Mouse (Mus musculus) limb, embryonic 12.5 days (tissue): Measurements from ENCODE around the gene Npdc1. TPM values are rescaled to one million over a fixed set of nuclear protein-coding genes. Genes with fewer than 3 reads are reported as not detected.

Source experiments
- ATAC-seq: fragments of 200-750 bp; cut with Nextera tagmentation; 2 replicates; pipeline ENCODE4 v1.8.0; 2017; ENCODE audit warnings: low read depth, moderate TSS enrichment; ENCODE audit not compliant: insufficient number of reproducible peaks, insufficient read depth, low FRiP score, low TSS enrichment
- H3K27ac ChIP-seq: fragments of 300-500 bp; sonication (generic); 2 replicates; pipeline ENCODE4 v1.5.1; 2016; ENCODE audit warnings: mild to moderate bottlenecking, moderate library complexity
- H3K27me3 ChIP-seq: fragments of 300-500 bp; sonication (generic); 2 replicates; pipeline ENCODE4 v1.6.1; 2016; ENCODE audit warnings: mild to moderate bottlenecking, moderate library complexity
- H3K36me3 ChIP-seq: fragments of 300-500 bp; sonication (generic); 2 replicates; pipeline ENCODE4 v1.6.1; 2016; ENCODE audit warnings: mild to moderate bottlenecking, moderate library complexity
- H3K4me1 ChIP-seq: fragments of 300-500 bp; sonication (generic); replicated peaks from 2 replicates; pipeline ENCODE4 v1.6.1; 2016
- H3K4me2 ChIP-seq: fragments of 300-500 bp; sonication (generic); 2 replicates; pipeline ENCODE4 v1.6.1; 2016; ENCODE audit warnings: mild to moderate bottlenecking, moderate library complexity
- H3K4me3 ChIP-seq: fragments of 300-500 bp; sonication (generic); replicated peaks from 2 replicates; pipeline ENCODE4 v1.5.1; 2016; ENCODE audit warnings: mild to moderate bottlenecking
- H3K9ac ChIP-seq: fragments of 300-500 bp; sonication (generic); replicated peaks from 2 replicates; pipeline ENCODE4 v1.6.1; 2016; ENCODE audit warnings: mild to moderate bottlenecking, moderate library complexity
- H3K9me3 ChIP-seq: fragments of 300-500 bp; sonication (generic); 2 replicates; pipeline ENCODE4 v1.6.1; 2016; ENCODE audit warnings: mild to moderate bottlenecking, moderate library complexity
- WGBS: fragments of 180-500 bp; shearing (Covaris S2); methylation state at CpG from one replicate; pipeline ENCODE4 v1.1.7; 2016; 5-methylcytosine and 5-hydroxymethylcytosine counted together
- microRNA-seq: library from miRNA; unstranded; fragments of <30 nt; microRNA quantifications from one replicate; pipeline ENCODE4, GENCODE M21; 2017
- polyA plus RNA-seq: library from polyadenylated mRNA; unstranded; fragments of >200 nt; fragmentation: Nextera tagmentation; extraction: Ambion mirVana; gene quantifications from 2 replicates; pipeline ENCODE4 v1.2.1, GENCODE M21; 2016

The Npdc1 gene
- polyA plus RNA-seq, 1 experiment from 2014 or later = 10.9 TPM

GRCm38 (mm10) chr2:25457022-25457896 is 58.1 kb downstream of the Npdc1 start:
- Histone ChIP-seq H3K9me3 (no peaks in the 10 kb centered on the region), H3K27me3 (no peaks in the 10 kb centered on the region), H3K4me2 (no peak overlapping the region), H3K4me3 (no peak overlapping the region), H3K27ac (no peak overlapping the region), H3K36me3 (peaks cover 11% of the 10 kb centered on the region), H3K4me1 (peaks cover 21% of the 10 kb centered on the region), H3K9ac (no peak overlapping the region; the same call in 1 of the 2 replicates)
- 81% methylated on average over 9 of the region's 9 CpGs for WGBS
- no peak for ATAC-seq

GRCm38 (mm10) chr2:25458911-25459310 is 59.8 kb downstream of the Npdc1 start:
- peaks cover 21% of the 10 kb centered on the region for H3K4me1 ChIP-seq
- no peak overlapping the region for H3K9ac ChIP-seq
- no peak overlapping the region for H3K4me3 ChIP-seq
- H3K9me3 ChIP-seq = no peaks in the 10 kb centered on the region
- WGBS = 80% methylated on average over 5 of the region's 5 CpGs
- no peak for ATAC-seq
- H3K4me2 ChIP-seq = no peak overlapping the region
- H3K27ac ChIP-seq = no peak overlapping the region
- H3K36me3 ChIP-seq = peaks cover 11% of the 10 kb centered on the region
- H3K27me3 ChIP-seq = no peaks in the 10 kb centered on the region

Small RNA genes lying within 50 kb of the gene (microRNA-seq; reads per million reads assigned to microRNA genes)
- gene Mir3087 = not detected

Other genes with a start within 250 kb of the Npdc1 start
- 20.6 and 23.1 TPM in 2 replicates for gene Nrarp, start 218.6 kb upstream of the Npdc1 start, polyA plus RNA-seq
- gene Tor4a, start 202.5 kb upstream of the Npdc1 start, polyA plus RNA-seq = 2.9 and 3.2 TPM in 2 replicates
- gene Nelfb, start 187.9 kb upstream of the Npdc1 start, polyA plus RNA-seq = 118 and 121 TPM in 2 replicates
- not detected in 2 replicates for gene Stpg3, start 184.7 kb upstream of the Npdc1 start, polyA plus RNA-seq
- gene Fam166a, start 180.6 kb upstream of the Npdc1 start, polyA plus RNA-seq = not detected in 2 replicates
- 481 and 489 TPM in 2 replicates for gene Tubb4b, start 174.6 kb upstream of the Npdc1 start, polyA plus RNA-seq
- not detected in 2 replicates for gene Slc34a3, start 165.0 kb upstream of the Npdc1 start, polyA plus RNA-seq
- gene Rnf224, start 162.6 kb upstream of the Npdc1 start, polyA plus RNA-seq = not detected in 2 replicates
- gene Rnf208, start 157.1 kb upstream of the Npdc1 start, polyA plus RNA-seq = 6.5 and 7.2 TPM in 2 replicates
- gene Cysrt1, start 156.9 kb upstream of the Npdc1 start, polyA plus RNA-seq = 0.26 TPM in 1 of 2 replicates, not detected in the other
- gene AL732309.1, start 152.5 kb upstream of the Npdc1 start, polyA plus RNA-seq = 5.5 and 5.7 TPM in 2 replicates
- gene Tmem203, start 143.9 kb upstream of the Npdc1 start, polyA plus RNA-seq = 20.5 and 20.7 TPM in 2 replicates
- 8.7 TPM in 2 replicates for gene Tprn, start 136.7 kb upstream of the Npdc1 start, polyA plus RNA-seq
- gene Ssna1, start 126.9 kb upstream of the Npdc1 start, polyA plus RNA-seq = 217 and 218 TPM in 2 replicates
- 141 and 151 TPM in 2 replicates for gene Anapc2, start 126.9 kb upstream of the Npdc1 start, polyA plus RNA-seq
- not detected in 2 replicates for gene Tmem210, start 111.2 kb upstream of the Npdc1 start, polyA plus RNA-seq
- gene Lrrc26, start 109.4 kb upstream of the Npdc1 start, polyA plus RNA-seq = not detected in 2 replicates
- gene Grin1, start 80.2 kb upstream of the Npdc1 start, polyA plus RNA-seq = 0.19 and 0.93 TPM in 2 replicates
- 57.2 and 58.9 TPM in 2 replicates for gene Man1b1, start 67.0 kb upstream of the Npdc1 start, polyA plus RNA-seq
- 19.7 and 21.8 TPM in 2 replicates for gene Dpp7, start 43.0 kb upstream of the Npdc1 start, polyA plus RNA-seq
- 7.2 and 7.8 TPM in 2 replicates for gene Uap1l1, start 33.7 kb upstream of the Npdc1 start, polyA plus RNA-seq
- 63.4 and 69.0 TPM in 2 replicates for gene Sapcd2, start 27.0 kb upstream of the Npdc1 start, polyA plus RNA-seq
- gene Entpd2, start 3.5 kb upstream of the Npdc1 start, polyA plus RNA-seq = 0.15 and 0.31 TPM in 2 replicates
- gene Fut7, start 23.9 kb downstream of the Npdc1 start, polyA plus RNA-seq = not detected in 2 replicates
- gene Abca2, start 29.4 kb downstream of the Npdc1 start, polyA plus RNA-seq = 3.5 and 5.3 TPM in 2 replicates
- gene Clic3, start 57.5 kb downstream of the Npdc1 start, polyA plus RNA-seq = 0.68 and 1.0 TPM in 2 replicates
- 23.2 and 23.6 TPM in 2 replicates for gene Paxx, start 61.7 kb downstream of the Npdc1 start, polyA plus RNA-seq
- gene Ptgds, start 70.7 kb downstream of the Npdc1 start, polyA plus RNA-seq = 0.35 and 0.50 TPM in 2 replicates
- gene Lcn12, start 94.6 kb downstream of the Npdc1 start, polyA plus RNA-seq = not detected in 2 replicates
- 68.4 and 76.8 TPM in 2 replicates for gene Fbxw5, start 101.4 kb downstream of the Npdc1 start, polyA plus RNA-seq
- 4.0 and 6.1 TPM in 2 replicates for gene C8g, start 102.4 kb downstream of the Npdc1 start, polyA plus RNA-seq
- gene Traf2, start 147.6 kb downstream of the Npdc1 start, polyA plus RNA-seq = 36.9 and 39.2 TPM in 2 replicates
- 320 and 329 TPM in 2 replicates for gene Edf1, start 158.5 kb downstream of the Npdc1 start, polyA plus RNA-seq
- gene Mamdc4, start 175.5 kb downstream of the Npdc1 start, polyA plus RNA-seq = 2.3 and 3.0 TPM in 2 replicates
- 183 and 184 TPM in 2 replicates for gene Phpt1, start 175.9 kb downstream of the Npdc1 start, polyA plus RNA-seq
- gene Ajm1, start 182.4 kb downstream of the Npdc1 start, polyA plus RNA-seq = 0.08 and 0.23 TPM in 2 replicates
- 81.3 and 83.0 TPM in 2 replicates for gene Rabl6, start 209.2 kb downstream of the Npdc1 start, polyA plus RNA-seq
- 0.18 and 0.27 TPM in 2 replicates for gene Ccdc183, start 218.3 kb downstream of the Npdc1 start, polyA plus RNA-seq
- 21.9 and 22.6 TPM in 2 replicates for gene Tmem141, start 222.7 kb downstream of the Npdc1 start, polyA plus RNA-seq
- gene Fcna, start 228.7 kb downstream of the Npdc1 start, polyA plus RNA-seq = 0.40 and 0.68 TPM in 2 replicates